Mouse (Mus musculus): ENCODE data around the gene Scaf11. TPM values are rescaled to one million over a fixed set of nuclear protein-coding genes. Genes with fewer than 3 reads are reported as not detected.
"Not testable (repeated sequence)": the region's sequence is repeated elsewhere in the genome, so short reads cannot be mapped to it uniquely, and the experiment has no call there.

Scaf11 gene
- polyA plus RNA-seq, 1 experiment from 2014 or later, result 39.4 TPM

- Histone ChIP-seq H3K27me3 (replicated peaks; ENCODE audit: control insufficient read depth, insufficient read depth, low read length) (no peaks in the 10 kb centered on the region), H3K36me3 (ENCODE audit: control insufficient read depth, insufficient read depth, low read length) (no peaks in the 10 kb centered on the region), H3K9me3 (ENCODE audit: control insufficient read depth, low read length) (no peaks in the 10 kb centered on the region), H3K4me3 (ENCODE audit: low read length) (no peak overlapping the region), H3K27ac (ENCODE audit: low read depth, low read length) (no peak overlapping the region), H3K9ac (ENCODE audit: low read depth, low read length) (no peak overlapping the region), H3K4me2 (ENCODE audit: low read length) (no peak overlapping the region), H3K4me1 (ENCODE audit: control insufficient read depth, insufficient read depth, low read depth, low read length) (peaks cover 7% of the 10 kb centered on the region)
- 89% methylated on average over 3 of the region's 3 CpGs for WGBS
- ATAC-seq, result no peak
These were observed 2.4 kb downstream of the Scaf11 start for GRCm38 (mm10) chr15:96458273-96458672.

DNA sequence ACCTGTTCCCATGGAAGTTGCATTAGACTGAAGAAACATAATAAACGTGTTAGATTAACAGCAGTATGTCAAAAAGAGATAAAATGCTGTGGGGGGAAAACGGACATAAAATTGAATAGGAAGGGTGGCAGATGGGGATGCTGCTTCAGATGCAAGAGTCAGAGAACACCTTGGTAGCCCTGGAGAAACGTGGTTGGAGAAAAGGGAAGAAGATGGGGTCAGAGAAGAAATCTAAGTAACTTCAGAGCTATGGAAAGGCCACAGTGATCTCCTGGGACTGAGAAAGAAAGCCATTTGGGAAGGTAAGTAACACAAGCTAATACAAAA is 3.3 kb downstream of the Scaf11 start:
- Histone ChIP-seq H3K4me2 (ENCODE audit: low read length) (no peak overlapping the region), H3K27ac (ENCODE audit: low read depth, low read length) (no peak overlapping the region), H3K27me3 (replicated peaks; ENCODE audit: control insufficient read depth, insufficient read depth, low read length) (no peaks in the 10 kb centered on the region), H3K36me3 (ENCODE audit: control insufficient read depth, insufficient read depth, low read length) (no peaks in the 10 kb centered on the region), H3K9ac (ENCODE audit: low read depth, low read length) (no peak overlapping the region), H3K9me3 (ENCODE audit: control insufficient read depth, low read length) (no peaks in the 10 kb centered on the region), H3K4me1 (ENCODE audit: control insufficient read depth, insufficient read depth, low read depth, low read length) (peaks cover 7% of the 10 kb centered on the region), H3K4me3 (ENCODE audit: low read length) (no peak overlapping the region)
- WGBS, result 62% methylated on average over 3 of the region's 3 CpGs
- ATAC-seq, result no peak

GRCm38 (mm10) chr15:96456651-96457337 is 3.8 kb downstream of the Scaf11 start:
- H3K4me3 ChIP-seq (ENCODE audit: low read length), result no peak overlapping the region
- no peaks in the 10 kb centered on the region for H3K27me3 ChIP-seq (replicated peaks; ENCODE audit: control insufficient read depth, insufficient read depth, low read length)
- H3K36me3 ChIP-seq (ENCODE audit: control insufficient read depth, insufficient read depth, low read length), result no peaks in the 10 kb centered on the region
- no peaks in the 10 kb centered on the region for H3K9me3 ChIP-seq (ENCODE audit: control insufficient read depth, low read length)
- no peak overlapping the region for H3K27ac ChIP-seq (ENCODE audit: low read depth, low read length)
- WGBS, result 80% methylated on average over 5 of the region's 5 CpGs
- H3K4me2 ChIP-seq (ENCODE audit: low read length), result no peak overlapping the region
- no peak overlapping the region for H3K9ac ChIP-seq (ENCODE audit: low read depth, low read length)
- peaks cover 4% of the 10 kb centered on the region for H3K4me1 ChIP-seq (ENCODE audit: control insufficient read depth, insufficient read depth, low read depth, low read length)
- ATAC-seq, result no peak

DNA sequence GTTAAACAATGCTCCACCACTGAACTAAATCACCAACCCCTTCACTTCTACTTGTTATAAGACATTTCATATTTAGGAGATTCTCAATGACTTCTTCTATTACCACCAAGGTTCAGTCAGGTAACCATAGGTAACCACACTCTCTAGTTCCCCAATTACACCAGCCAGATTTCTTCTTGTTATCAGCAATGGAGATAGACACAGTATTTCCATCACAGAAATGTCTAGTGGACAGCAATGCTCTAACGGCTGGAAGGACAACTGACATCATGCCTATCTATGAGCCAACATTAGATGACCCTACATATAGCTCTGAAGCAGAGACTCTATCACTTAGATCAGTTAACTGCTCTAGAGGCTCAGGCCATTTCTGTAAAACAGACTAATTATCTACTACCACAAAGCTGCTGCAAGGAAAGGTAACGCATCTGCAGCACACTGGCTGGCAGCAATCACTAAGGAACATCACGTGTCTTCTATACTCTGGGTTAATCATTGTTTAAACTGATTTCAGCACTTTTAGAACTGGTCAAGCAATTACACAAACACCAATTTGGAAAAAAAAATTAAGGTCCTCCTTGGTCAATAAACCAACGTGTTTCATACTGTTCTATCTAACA is 4.9 kb downstream of the Scaf11 start:
- Histone ChIP-seq H3K27ac (ENCODE audit: low read depth, low read length) (no peak overlapping the region), H3K9ac (ENCODE audit: low read depth, low read length) (no peak overlapping the region), H3K9me3 (ENCODE audit: control insufficient read depth, low read length) (no peaks in the 10 kb centered on the region), H3K4me2 (ENCODE audit: low read length) (no peak overlapping the region), H3K4me1 (ENCODE audit: control insufficient read depth, insufficient read depth, low read depth, low read length) (peaks cover 4% of the 10 kb centered on the region), H3K36me3 (ENCODE audit: control insufficient read depth, insufficient read depth, low read length) (no peaks in the 10 kb centered on the region), H3K27me3 (replicated peaks; ENCODE audit: control insufficient read depth, insufficient read depth, low read length) (no peaks in the 10 kb centered on the region), H3K4me3 (ENCODE audit: low read length) (no peak overlapping the region)
- 71% methylated on average over 4 of the region's 4 CpGs for WGBS
- ATAC-seq, result no peak

DNA sequence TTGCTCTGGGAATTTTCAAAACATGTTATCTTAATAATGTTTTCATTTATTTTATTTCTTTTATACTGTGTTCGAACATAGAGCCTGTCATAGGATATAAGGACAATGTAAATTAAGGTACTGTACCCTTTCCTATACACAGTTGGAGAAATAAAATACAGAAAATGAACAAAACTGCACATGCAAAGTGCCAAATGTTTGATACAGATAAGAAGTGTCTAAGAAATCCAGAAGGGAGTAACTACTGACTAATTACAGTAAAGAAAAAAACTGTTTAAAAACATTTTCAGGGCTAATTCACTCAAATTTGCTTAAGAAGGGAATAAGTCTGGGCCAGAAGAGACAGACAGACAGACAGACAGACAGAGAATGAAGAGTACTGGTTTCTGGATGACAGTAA is 7.3 kb downstream of the Scaf11 start:
- no peaks in the 10 kb centered on the region; the same call in 1 of the 2 replicates for H3K4me1 ChIP-seq (ENCODE audit: control insufficient read depth, insufficient read depth, low read depth, low read length)
- ATAC-seq, result no peak
- no peaks in the 10 kb centered on the region for H3K36me3 ChIP-seq (ENCODE audit: control insufficient read depth, insufficient read depth, low read length)
- WGBS, result 96% methylated on average over 1 of the region's 1 CpGs
- H3K4me3 ChIP-seq (ENCODE audit: low read length), result no peak overlapping the region
- H3K9me3 ChIP-seq (ENCODE audit: control insufficient read depth, low read length), result no peaks in the 10 kb centered on the region
- no peak overlapping the region for H3K4me2 ChIP-seq (ENCODE audit: low read length)
- no peaks in the 10 kb centered on the region for H3K27me3 ChIP-seq (replicated peaks; ENCODE audit: control insufficient read depth, insufficient read depth, low read length)
- H3K9ac ChIP-seq (ENCODE audit: low read depth, low read length), result no peak overlapping the region
- no peak overlapping the region for H3K27ac ChIP-seq (ENCODE audit: low read depth, low read length)

- Histone ChIP-seq H3K9ac (ENCODE audit: low read depth, low read length) (no peak overlapping the region), H3K27me3 (replicated peaks; ENCODE audit: control insufficient read depth, insufficient read depth, low read length) (no peaks in the 10 kb centered on the region), H3K9me3 (ENCODE audit: control insufficient read depth, low read length) (no peaks in the 10 kb centered on the region), H3K27ac (ENCODE audit: low read depth, low read length) (no peak overlapping the region), H3K4me2 (ENCODE audit: low read length) (no peak overlapping the region), H3K36me3 (ENCODE audit: control insufficient read depth, insufficient read depth, low read length) (no peaks in the 10 kb centered on the region; the same call in 1 of the 2 replicates), H3K4me1 (ENCODE audit: control insufficient read depth, insufficient read depth, low read depth, low read length) (no peaks in the 10 kb centered on the region), H3K4me3 (ENCODE audit: low read length) (no peak overlapping the region)
- WGBS, result 95% methylated on average over 7 of the region's 7 CpGs
- no peak for ATAC-seq
These were observed 11.9 kb downstream of the Scaf11 start for GRCm38 (mm10) chr15:96448656-96449299.

GRCm38 (mm10) chr15:96446785-96447184 is 13.9 kb downstream of the Scaf11 start:
- H3K9me3 ChIP-seq (ENCODE audit: control insufficient read depth, low read length), result no peaks in the 10 kb centered on the region
- 84% methylated on average over 10 of the region's 10 CpGs for WGBS
- no peak overlapping the region for H3K4me3 ChIP-seq (ENCODE audit: low read length)
- no peak overlapping the region for H3K27ac ChIP-seq (ENCODE audit: low read depth, low read length)
- no peaks in the 10 kb centered on the region for H3K27me3 ChIP-seq (replicated peaks; ENCODE audit: control insufficient read depth, insufficient read depth, low read length)
- H3K9ac ChIP-seq (ENCODE audit: low read depth, low read length), result no peak overlapping the region
- H3K36me3 ChIP-seq (ENCODE audit: control insufficient read depth, insufficient read depth, low read length), result no peaks in the 10 kb centered on the region; the same call in 1 of the 2 replicates
- no peak for ATAC-seq
- H3K4me1 ChIP-seq (ENCODE audit: control insufficient read depth, insufficient read depth, low read depth, low read length), result no peaks in the 10 kb centered on the region
- H3K4me2 ChIP-seq (ENCODE audit: low read length), result no peak overlapping the region

DNA sequence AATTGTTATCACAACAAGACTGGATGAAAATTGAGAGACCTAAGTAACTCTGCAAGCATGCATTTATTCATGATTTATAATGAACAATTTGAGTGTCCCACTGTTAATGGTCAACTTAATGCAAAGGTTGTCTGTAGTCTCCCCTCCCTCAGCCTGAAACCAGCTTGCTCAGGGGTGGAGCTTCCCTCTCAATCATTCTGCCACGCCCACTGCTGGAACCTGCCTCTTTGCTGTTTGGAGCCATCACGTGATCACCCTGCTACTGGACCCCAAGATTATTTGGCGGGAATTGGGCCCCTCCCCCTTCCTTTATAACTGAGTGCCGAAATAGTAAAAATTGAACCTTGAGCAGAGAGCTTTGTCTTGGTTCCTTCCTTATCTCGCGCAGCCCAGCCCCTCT is 19.2 kb downstream of the Scaf11 start:
- H3K4me1 ChIP-seq (ENCODE audit: control insufficient read depth, insufficient read depth, low read depth, low read length); H3K36me3 ChIP-seq (ENCODE audit: control insufficient read depth, insufficient read depth, low read length); H3K9ac ChIP-seq (ENCODE audit: low read depth, low read length); H3K27ac ChIP-seq (ENCODE audit: low read depth, low read length); H3K27me3 ChIP-seq (replicated peaks; ENCODE audit: control insufficient read depth, insufficient read depth, low read length); H3K9me3 ChIP-seq (ENCODE audit: control insufficient read depth, low read length); ATAC-seq; H3K4me2 ChIP-seq (ENCODE audit: low read length); H3K4me3 ChIP-seq (ENCODE audit: low read length): not testable (repeated sequence)
- WGBS, result 84% methylated on average over 5 of the region's 6 CpGs

- Histone ChIP-seq H3K4me2 (ENCODE audit: low read length) (no peak overlapping the region), H3K4me3 (ENCODE audit: low read length) (no peak overlapping the region), H3K9ac (ENCODE audit: low read depth, low read length) (no peak overlapping the region), H3K9me3 (ENCODE audit: control insufficient read depth, low read length) (no peaks in the 10 kb centered on the region), H3K27me3 (replicated peaks; ENCODE audit: control insufficient read depth, insufficient read depth, low read length) (no peaks in the 10 kb centered on the region), H3K27ac (ENCODE audit: low read depth, low read length) (no peak overlapping the region), H3K4me1 (ENCODE audit: control insufficient read depth, insufficient read depth, low read depth, low read length) (no peaks in the 10 kb centered on the region), H3K36me3 (ENCODE audit: control insufficient read depth, insufficient read depth, low read length) (peaks cover 3% of the 10 kb centered on the region; the same call in 1 of the 2 replicates)
- no peak for ATAC-seq
- WGBS, result 98% methylated on average over 1 of the region's 1 CpGs
These were observed 26.4 kb downstream of the Scaf11 start for GRCm38 (mm10) chr15:96434202-96434601.
